Mouse (Mus musculus) lung, postnatal 0 days (tissue): ENCODE measurements around the gene Tha1. TPM values are rescaled to one million over a fixed set of nuclear protein-coding genes. Genes with fewer than 3 reads are reported as not detected.
A peak's percentile ranks its signal among the peaks of the same experiment; 100 is the strongest.

Experiments
- ATAC-seq: fragments of 200-750 bp; cut with Nextera tagmentation; 2 replicates; pipeline ENCODE4 v1.8.0; 2017; ENCODE audit warnings: moderate library complexity
- DNase-seq: peaks from one replicate; pipeline ENCODE4 v3.0.0-alpha.2; 2016; ENCODE audit warnings: low spot score
- H3K27ac ChIP-seq: fragments of 300-500 bp; sonication (generic); 2 replicates; pipeline ENCODE4 v1.5.1; 2014; ENCODE audit warnings: antibody characterized with exemption, mild to moderate bottlenecking, low read length, mixed read lengths
- H3K27me3 ChIP-seq: fragments of 300-500 bp; sonication (generic); replicated peaks from 2 replicates; pipeline ENCODE4 v1.6.1; 2014; ENCODE audit warnings: low read length, mixed read lengths; ENCODE audit not compliant: insufficient read depth
- H3K36me3 ChIP-seq: fragments of 300-500 bp; sonication (generic); 2 replicates; pipeline ENCODE4 v1.6.1; 2014; ENCODE audit warnings: low read length, mixed read lengths; ENCODE audit not compliant: insufficient read depth
- H3K4me1 ChIP-seq: fragments of 300-500 bp; sonication (generic); 2 replicates; pipeline ENCODE4 v1.6.1; 2014; ENCODE audit warnings: antibody characterized with exemption, low read depth, low read length, mixed read lengths; ENCODE audit not compliant: insufficient read depth
- H3K4me2 ChIP-seq: fragments of 300-500 bp; sonication (generic); replicated peaks from 2 replicates; pipeline ENCODE4 v1.6.1; 2014; ENCODE audit warnings: low read depth, mild to moderate bottlenecking, low read length, moderate library complexity, mixed read lengths
- H3K4me3 ChIP-seq: fragments of 300-500 bp; sonication (generic); 2 replicates; pipeline ENCODE4 v1.5.1; 2014; ENCODE audit warnings: low read depth, low read length
- H3K9ac ChIP-seq: fragments of 300-500 bp; sonication (generic); replicated peaks from 2 replicates; pipeline ENCODE4 v1.6.1; 2014; ENCODE audit warnings: low read depth, mild to moderate bottlenecking
- H3K9me3 ChIP-seq: fragments of 300-500 bp; sonication (generic); 2 replicates; pipeline ENCODE4 v1.6.1; 2016; ENCODE audit warnings: low read length, mixed read lengths
- CTCF ChIP-seq: IDR thresholded peaks from 2 replicates; pipeline ENCODE4 v1.5.1; 2016; ENCODE audit warnings: antibody characterized with exemption, mild to moderate bottlenecking
- EP300 ChIP-seq: IDR thresholded peaks from 2 replicates; pipeline ENCODE4 v1.6.1; 2016; ENCODE audit warnings: antibody characterized with exemption, mild to moderate bottlenecking, control low read depth
- WGBS: fragments of 180-500 bp; shearing (Covaris S2); extraction: QIAGEN DNeasy Blood & Tissue Kit; methylation state at CpG from one replicate; pipeline ENCODE4 v1.1.7; 2014; 5-methylcytosine and 5-hydroxymethylcytosine counted together
- polyA plus RNA-seq: library from polyadenylated mRNA; unstranded; fragments of >200 nt; fragmentation: Nextera tagmentation; extraction: Ambion mirVana; gene quantifications from 2 replicates; pipeline ENCODE4 v1.2.1, GENCODE M21; 2015

Tha1 gene
- polyA plus RNA-seq, 1 experiment from 2014 or later, result 6.3 TPM

- Histone ChIP-seq H3K4me1 (peaks cover 33% of the 10 kb centered on the region; the same call in 1 of the 2 replicates), H3K9ac (no peak overlapping the region), H3K9me3 (no peaks in the 10 kb centered on the region), H3K4me2 (no peak overlapping the region), H3K27ac (no peak overlapping the region), H3K27me3 (no peaks in the 10 kb centered on the region), H3K36me3 (no peaks in the 10 kb centered on the region), H3K4me3 (no peak overlapping the region)
- DNase-seq (peak; percentile 69), ATAC-seq (no peak)
- TF ChIP-seq CTCF (no peak), EP300 (no peak)
- 73% methylated on average over 6 of the region's 6 CpGs for WGBS
Measured at GRCm38 (mm10) chr11:117879676-117880075, 6.4 kb upstream of the Tha1 start.

- Histone ChIP-seq H3K27ac (peak overlapping the region; percentile 43; the same call in 1 of the 2 replicates), H3K4me3 (no peak overlapping the region), H3K9me3 (no peaks in the 10 kb centered on the region), H3K4me2 (no peak overlapping the region), H3K9ac (no peak overlapping the region), H3K36me3 (no peaks in the 10 kb centered on the region), H3K27me3 (no peaks in the 10 kb centered on the region), H3K4me1 (peaks cover 33% of the 10 kb centered on the region; the same call in 1 of the 2 replicates)
- no peak for ATAC-seq
- TF ChIP-seq CTCF (no peak), EP300 (no peak)
- no peak for DNase-seq
- WGBS, result 32% methylated on average over 8 of the region's 8 CpGs
Measured at GRCm38 (mm10) chr11:117878892-117879291, 5.6 kb upstream of the Tha1 start.

- no peak overlapping the region for H3K9ac ChIP-seq
- no peak overlapping the region for H3K4me3 ChIP-seq
- H3K27ac ChIP-seq, result peak overlapping the region; percentile 43; the same call in 1 of the 2 replicates
- ATAC-seq (peak; percentile 27), DNase-seq (peak; percentile 72)
- no peak for TF ChIP-seq CTCF
- TF ChIP-seq EP300, result peak; percentile 64
- no peaks in the 10 kb centered on the region for H3K9me3 ChIP-seq
- H3K36me3 ChIP-seq, result no peaks in the 10 kb centered on the region
- peaks cover 34% of the 10 kb centered on the region; the same call in 1 of the 2 replicates for H3K4me1 ChIP-seq
- 10% methylated on average over 13 of the region's 13 CpGs for WGBS
- no peaks in the 10 kb centered on the region for H3K27me3 ChIP-seq
- H3K4me2 ChIP-seq, result peak overlapping the region; percentile 22; the same call in 1 of the 2 replicates
Measured at GRCm38 (mm10) chr11:117877917-117878745, 4.8 kb upstream of the Tha1 start.

- Histone ChIP-seq H3K4me2 (no peak overlapping the region), H3K9ac (no peak overlapping the region), H3K9me3 (no peaks in the 10 kb centered on the region), H3K27ac (no peak overlapping the region), H3K4me1 (peaks cover 26% of the 10 kb centered on the region; the same call in 1 of the 2 replicates), H3K4me3 (no peak overlapping the region), H3K27me3 (no peaks in the 10 kb centered on the region), H3K36me3 (no peaks in the 10 kb centered on the region)
- no peak for TF ChIP-seq CTCF
- no peak for TF ChIP-seq EP300
- 31% methylated on average over 6 of the region's 6 CpGs for WGBS
- ATAC-seq, result no peak
- no peak for DNase-seq
Measured at GRCm38 (mm10) chr11:117875681-117876080, 2.4 kb upstream of the Tha1 start.

- ATAC-seq (no peak), DNase-seq (peak; percentile 68)
- no peak for TF ChIP-seq EP300
- peak; percentile 65 for TF ChIP-seq CTCF
- Histone ChIP-seq H3K9me3 (no peaks in the 10 kb centered on the region), H3K27me3 (no peaks in the 10 kb centered on the region), H3K4me3 (no peak overlapping the region), H3K27ac (no peak overlapping the region), H3K4me2 (no peak overlapping the region), H3K9ac (no peak overlapping the region), H3K36me3 (no peaks in the 10 kb centered on the region), H3K4me1 (peaks cover 22% of the 10 kb centered on the region; the same call in 1 of the 2 replicates)
- 61% methylated on average over 4 of the region's 4 CpGs for WGBS
Measured at GRCm38 (mm10) chr11:117874419-117874818, 1.1 kb upstream of the Tha1 start.

- H3K27ac ChIP-seq, result no peak overlapping the region
- no peak for DNase-seq
- H3K36me3 ChIP-seq, result no peaks in the 10 kb centered on the region
- H3K4me2 ChIP-seq, result peak overlapping the region; percentile 96; the same call in 1 of the 2 replicates
- ATAC-seq, result no peak
- TF ChIP-seq EP300, result no peak
- no peak overlapping the region for H3K4me3 ChIP-seq
- H3K9me3 ChIP-seq, result no peaks in the 10 kb centered on the region
- H3K4me1 ChIP-seq, result peaks cover 10% of the 10 kb centered on the region; the same call in 1 of the 2 replicates
- H3K27me3 ChIP-seq, result no peaks in the 10 kb centered on the region
- 61% methylated on average over 12 of the region's 12 CpGs for WGBS
- no peak overlapping the region for H3K9ac ChIP-seq
Measured at GRCm38 (mm10) chr11:117871911-117872584, 1.2 kb downstream of the Tha1 start.
